Mouse (Mus musculus): Measurements from ENCODE around the gene Evx1. TPM values are rescaled to one million over a fixed set of nuclear protein-coding genes. Genes with fewer than 3 reads are reported as not detected.

The Evx1 gene
- total RNA-seq (2022) = not detected

DNA sequence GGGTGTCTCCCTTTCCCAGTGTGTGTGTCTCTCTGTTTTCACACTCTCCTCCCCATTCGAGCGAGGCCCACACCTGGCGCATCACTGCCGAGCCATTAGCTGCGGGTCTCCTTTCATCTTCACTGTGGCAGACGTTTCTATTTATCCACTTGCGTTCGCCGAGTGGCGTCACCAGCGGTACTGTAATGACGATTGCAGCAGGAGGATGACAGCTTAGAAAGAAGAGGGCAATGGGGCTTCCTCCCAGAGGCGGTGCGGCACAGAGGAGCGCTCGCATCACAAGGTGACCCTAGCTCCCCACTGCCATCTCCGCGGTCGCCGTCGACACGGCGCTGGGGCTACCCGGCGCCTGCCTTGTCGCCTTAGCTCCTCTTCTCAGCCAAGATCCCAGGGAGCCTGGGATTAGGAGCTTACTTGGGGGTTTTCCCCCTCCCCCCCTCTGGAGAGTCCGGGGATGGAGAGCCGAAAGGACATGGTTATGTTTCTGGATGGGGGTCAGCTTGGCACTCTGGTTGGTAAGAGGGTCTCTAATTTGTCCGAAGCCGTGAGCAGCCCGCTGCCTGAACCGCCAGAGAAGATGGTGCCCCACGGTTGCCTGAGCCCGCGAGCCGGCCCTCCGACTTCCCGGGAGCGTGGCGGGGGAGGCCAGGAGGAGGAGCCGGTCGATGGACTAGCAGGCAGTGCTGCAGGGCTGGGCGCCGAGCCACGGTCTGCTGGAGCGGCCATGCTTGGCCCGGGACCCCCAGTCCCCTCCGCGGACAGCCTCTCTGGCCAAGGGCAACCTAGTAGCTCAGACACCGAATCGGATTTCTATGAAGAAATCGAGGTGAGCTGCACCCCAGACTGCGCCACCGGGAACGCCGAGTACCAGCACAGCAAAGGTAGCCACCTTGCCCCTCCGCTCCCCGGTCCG lies at the start of gene Evx1:
Evx1 (plus strand) TSS at position 108 of the 913 bp plus-strand sequence.
- no peak for DNase-seq

DNA sequence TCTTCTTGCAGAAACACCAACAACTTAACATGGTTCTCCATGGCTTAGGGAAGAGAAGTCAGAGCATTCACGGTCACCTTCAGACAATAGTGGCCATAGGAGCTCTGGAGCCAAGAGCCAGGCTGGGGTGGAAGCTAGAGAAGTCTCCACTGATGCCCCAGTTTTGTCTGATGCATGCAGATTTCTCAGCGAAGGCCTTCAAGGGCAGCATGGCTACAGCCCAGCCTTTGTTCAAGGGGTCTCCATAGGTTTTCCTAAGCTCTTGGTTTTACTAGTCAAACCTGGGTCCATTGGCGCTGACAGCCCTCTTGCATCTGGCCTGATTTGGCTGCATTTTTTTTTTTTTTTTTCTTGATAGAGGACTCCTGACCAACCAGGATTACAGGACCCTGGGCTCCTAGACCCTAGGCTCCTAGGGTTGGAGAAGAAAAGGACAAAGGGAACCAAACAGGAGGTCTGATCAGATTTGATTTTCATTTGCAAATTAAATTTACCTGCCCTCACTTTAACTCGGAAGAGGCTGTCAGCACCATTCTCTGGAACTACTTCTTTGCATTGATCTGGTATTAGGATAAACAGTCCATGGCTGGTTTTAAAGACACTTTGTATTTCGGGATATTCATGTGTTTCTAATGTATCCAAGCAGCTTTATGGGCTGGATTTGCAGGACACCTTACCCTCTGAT lies 49.0 kb upstream of the Evx1 start:
- no peak for DNase-seq

DNA sequence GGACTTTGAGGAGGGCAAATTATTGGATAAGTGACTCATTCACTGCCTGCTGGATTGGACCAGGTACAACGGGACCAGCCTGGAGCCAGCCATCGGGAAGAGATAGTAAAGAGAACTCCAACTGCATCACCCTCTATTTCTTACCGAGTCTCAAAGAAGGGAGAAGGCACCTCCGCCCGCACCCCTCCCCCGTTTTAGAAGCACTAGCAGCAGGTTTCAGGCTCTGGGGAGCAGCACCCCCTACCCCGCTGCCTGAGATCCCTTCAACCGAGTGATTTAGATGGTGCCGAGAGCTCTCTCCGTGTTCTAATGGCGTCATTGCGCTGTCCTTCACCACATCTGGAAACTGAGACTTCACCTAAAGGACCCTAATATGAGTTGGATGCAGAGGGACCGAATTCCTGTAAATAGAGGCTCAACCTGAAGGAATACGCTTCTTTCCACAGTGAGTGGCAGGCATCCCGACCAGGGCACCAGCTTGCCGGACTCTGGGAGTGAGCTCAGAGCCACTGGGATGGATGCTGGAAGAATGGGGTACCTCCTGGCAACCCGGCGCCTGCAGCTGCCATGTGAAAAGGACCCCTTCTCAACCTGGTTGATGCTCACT lies 47.9 kb upstream of the Evx1 start:
- no peak for DNase-seq

DNA sequence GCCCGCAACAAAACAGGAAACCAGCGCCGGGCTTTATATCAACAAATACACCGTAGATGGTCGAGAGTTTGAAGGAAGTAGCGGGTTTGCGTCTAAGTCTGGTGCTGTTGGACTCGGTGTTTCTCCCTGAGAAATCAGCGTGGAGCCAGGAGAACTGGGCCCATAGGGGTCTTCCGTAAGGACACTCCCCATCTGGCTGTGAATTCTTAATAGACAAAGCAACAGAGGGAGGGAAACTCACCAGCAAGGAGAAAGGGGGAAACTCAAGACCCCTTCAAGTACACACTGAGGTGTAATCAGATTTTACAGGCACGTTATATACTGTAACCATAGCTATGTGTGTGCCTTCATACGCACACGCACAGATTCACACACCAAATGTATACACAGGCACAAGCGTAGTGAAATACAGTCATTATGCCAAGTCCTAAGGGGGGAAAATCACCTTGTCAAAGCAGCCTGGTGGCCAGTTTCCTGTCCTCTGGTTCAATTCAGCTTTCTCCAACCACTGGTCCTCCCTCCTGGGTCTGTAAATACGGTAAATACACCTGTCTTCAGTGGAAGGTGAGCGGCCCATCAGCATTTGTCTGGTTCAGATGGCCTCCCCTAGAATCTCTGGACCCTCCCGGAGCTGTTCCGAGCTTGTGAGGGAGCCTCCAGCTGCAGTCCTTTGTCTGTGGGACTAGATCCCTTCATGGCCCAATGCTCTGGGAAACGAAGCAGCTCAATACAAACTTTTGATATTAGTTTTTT lies 47.2 kb upstream of the Evx1 start:
- no peak for DNase-seq

DNA sequence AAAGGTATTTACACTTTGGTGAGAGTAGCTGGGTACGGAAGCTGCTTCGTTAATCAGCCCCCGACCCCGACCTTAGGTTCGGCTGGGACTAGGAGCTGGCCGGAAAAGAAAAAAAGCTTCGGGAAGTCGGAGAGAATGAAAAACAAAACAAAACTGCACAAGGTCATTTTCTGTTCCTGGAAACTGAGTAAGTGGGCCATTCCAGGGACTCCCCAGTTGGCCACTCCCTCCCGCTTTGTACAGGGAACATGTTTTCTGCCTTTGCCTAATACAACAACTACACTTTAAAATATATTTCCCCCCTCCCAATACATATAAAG lies 46.7 kb upstream of the Evx1 start:
- DNase-seq = no peak

DNA sequence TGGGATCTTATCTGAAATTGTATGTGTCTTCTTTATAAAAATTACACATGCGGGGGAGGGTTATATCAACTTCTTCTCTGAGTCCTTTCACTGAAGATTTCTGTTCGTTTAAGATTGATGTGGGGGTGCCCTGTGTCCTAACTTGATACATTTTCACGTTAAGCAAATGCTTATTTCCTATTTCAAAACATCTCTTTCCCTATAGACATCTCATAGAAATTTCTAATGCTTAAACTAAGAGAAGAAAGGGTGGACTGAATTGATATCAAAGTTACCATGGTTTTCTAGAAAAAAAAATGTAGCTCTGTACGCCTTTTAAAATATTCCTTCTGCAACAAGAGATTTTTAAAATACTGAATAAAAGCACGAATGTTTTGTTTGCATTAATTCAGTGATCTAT lies 46.1 kb upstream of the Evx1 start:
- DNase-seq = no peak

DNA sequence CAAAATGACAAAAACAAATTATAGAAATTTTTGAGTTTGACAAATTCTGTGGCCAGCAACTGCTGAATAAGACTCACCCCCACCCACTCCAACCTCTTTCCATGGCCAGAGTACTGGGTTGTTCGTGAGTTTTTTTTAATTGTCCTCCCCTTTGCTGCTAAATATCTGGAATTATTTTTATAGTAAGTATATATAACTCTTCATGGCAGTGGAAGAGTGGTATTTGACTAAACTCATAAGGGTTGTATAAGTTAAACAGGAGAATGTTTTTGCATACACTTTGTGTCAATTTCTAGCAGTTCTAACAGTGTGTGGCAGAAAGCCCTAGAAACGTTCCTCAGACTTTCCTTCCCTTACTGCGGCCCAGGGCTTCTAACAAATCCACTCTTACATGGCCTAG lies 45.6 kb upstream of the Evx1 start:
- DNase-seq = no peak

DNA sequence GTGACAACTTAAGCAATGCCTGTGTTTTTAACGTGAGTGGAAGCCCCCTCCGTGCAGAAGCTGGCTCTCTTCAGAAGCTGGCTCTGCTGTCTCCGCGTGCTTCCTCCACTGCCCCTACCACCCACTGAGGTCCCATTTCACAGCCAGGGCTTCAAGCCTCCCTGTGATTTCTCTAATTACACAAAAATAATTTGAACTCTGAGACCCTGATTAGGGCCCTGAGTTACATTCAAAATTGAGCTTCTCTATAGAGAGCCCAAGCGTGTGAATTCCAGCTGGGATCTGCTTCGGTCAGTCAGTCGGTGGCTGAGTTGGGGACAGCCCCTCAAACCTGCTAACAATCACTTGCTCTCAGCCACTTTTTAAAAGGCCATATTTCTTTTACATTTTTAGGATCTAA lies 45.0 kb upstream of the Evx1 start:
- DNase-seq = no peak

DNA sequence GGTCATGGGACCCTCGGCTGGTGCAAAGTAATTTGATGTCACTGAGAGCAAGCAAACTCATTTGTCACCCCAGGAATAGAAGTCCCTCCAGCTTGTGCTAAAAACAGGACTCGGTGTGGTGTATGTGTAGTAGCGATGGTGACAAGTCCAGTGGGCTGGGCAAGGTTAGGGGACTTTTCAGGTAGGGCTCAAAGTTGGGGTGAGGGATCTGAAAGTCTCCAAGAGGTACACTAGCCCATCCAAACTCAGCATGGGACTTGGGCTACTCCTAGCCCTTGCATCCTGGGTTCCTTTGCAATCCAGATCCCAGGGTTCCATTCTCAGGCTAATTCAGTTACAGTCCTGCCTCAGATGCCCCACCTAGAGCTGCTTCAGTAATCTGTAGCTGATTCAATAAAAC lies 44.5 kb upstream of the Evx1 start:
- no peak for DNase-seq

DNA sequence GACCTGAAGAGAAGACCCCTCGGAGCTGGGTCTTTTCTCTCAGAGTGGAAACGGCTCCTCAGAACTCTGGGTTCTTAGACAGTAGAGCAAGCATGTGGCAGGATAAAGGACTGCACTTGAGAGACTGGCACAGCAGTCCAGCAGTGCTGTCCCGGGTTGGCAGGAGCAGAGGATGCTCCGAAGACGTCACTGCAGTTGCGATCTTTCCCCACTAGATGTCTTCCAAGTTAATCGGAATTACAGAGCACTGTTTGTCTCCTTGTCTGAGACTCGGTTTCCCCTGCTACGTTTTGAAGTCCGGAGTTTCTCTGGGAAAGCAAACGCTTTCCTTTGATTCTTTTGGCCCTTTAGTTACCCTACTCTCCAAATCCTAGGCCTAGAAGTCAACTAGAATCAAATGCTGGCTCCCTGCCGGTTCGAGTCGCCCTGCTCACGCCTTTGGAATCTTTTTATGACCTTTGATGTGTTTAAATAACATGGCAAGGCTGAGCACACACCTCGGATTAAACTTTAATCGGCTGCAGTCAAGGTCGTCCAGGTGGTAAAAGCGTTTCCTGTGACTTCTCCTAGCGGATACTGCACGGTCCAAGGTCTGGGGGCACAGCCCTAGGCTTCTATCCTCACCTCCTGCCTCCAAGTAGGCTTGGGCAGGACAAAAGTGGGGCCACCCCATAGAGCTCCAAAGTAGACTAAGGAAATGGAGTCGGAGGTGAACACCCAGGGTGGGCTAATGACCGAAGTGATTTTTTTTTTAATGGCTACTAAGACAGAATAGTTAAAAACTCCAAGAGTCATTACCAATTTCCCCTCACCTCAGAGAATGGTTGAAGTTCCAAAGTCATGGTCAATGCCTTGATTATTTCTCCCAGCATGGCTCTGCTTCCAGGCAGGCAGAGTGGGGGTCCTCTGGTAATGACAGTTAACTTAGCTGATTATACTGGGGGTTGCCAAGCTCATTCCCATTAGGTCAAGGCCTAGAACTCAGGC lies 42.5 kb upstream of the Evx1 start:
- DNase-seq = no peak

DNA sequence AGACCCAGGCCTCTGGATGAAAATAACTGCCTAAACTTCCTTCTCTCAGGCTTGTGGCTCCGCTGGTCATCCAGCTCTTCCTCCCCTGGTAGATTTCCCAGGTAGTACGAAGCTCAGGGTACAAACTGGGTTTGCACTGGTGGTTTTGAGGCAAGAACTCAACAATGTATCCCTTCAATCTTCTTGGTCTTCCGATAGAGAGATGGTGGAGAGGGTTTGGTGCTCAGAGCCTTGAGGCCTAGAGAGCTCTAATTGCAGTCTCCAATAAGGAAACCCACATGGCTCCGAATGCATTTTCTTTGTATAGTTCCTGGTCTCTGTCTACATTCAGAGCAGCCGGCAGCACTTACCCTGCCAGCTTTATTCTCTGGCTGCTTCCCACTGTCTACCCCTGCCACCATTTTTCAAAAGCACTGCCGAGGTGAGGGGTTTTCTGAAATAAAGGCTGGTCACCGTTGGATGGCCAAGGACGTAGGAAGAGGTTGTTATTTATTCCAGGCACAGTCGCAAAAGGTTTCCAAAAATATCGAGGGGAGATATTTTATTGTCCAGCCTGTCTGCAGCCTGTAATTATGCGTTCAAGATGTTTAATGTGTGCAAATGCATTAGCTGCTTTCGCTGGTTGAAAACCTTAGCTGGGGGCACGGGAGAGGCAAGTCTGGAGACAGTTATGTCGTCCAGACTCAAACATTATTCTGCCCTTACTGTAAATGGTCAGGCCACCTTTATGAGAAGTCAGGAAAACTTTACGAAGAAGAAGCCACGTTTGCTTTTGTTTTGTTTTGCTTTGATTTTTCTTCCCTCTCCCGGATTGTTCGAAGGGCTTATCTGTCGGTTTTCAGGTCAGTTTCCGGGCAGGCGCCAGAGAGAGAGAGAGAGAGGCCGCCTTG lies 40.3 kb upstream of the Evx1 start:
- no peak for DNase-seq

DNA sequence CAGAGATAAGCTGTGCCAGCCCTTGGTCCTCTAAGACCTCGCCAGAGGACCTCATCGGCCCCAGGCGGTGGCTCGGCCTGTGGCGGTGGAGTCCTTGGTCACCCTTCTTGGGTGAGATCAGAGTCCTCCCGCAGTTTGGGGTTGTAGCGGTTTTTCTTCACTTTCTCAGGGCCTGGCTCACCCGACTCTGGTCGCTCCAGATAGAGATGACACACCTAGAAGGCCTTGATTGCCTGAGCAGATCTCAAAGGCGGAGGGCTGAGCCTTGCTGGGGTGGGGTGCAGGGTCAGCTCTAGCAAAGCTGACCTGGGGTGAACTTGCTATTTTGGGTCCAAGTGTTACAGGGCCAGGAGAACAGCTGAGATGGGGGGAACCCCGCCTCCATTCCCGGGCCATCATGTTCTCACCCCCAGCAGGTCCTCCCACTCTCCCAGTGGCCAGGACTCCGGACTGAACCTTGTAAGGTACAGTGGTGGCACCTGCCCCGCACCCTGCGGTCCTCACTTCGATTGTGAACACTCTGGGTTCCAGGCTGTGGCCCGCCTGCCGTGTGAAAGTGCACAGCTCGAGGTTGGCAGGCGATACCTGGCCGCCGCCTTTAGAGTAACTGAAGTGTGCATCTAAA lies 39.5 kb upstream of the Evx1 start:
- DNase-seq = no peak

DNA sequence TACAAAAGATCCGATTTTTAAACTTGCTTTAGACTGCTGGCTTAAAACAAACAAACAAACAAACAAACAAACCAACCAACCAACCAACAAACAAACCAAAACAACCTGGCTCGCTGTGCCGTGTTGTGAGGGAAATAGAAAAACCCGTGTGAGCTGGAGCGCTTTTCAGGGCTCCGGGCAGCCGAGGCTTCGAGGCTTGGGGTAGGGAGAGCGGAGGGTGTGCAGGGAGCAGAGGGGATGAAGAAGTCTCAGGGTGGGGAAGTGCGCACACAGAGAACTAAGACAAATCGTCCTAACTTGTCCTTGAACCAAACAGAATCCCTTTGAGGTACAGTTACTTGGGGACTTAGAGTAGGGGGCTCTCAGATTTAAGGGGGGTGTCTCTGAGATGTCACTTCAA lies 38.7 kb upstream of the Evx1 start:
- DNase-seq = no peak

DNA sequence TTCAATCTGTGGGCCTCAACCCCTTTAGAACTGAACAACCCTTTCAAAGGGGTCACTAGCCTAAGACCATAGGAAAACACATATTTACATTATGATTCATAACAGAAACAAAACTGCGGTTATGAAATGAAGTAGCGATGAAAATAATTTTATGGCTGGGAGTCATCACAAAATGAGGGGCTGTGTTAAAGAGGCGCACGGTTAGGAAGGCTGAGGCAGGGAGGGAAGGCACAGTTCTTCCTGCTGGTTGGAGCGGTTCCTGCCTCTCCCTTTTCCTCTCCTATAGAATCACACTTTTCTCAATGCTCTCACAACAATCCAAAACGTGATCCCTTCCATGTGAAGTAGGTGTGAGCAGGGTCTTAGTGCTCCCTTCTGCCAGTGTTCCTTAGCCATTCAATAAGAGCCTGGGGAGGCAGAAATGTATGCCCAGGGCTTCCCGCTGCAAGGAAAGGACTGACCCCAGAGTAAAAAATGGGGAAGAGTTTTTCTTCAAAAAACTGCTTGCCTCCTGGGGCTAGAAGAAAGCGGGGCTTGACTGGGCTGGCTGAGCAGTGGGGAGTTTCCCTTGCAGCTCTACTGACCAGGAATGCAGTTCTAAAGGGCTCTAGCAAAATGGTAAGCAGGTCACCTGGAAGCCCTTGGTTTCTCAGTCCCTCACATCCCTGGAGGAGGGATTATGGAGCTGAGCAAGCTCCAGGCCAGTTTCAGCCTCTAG lies 37.6 kb upstream of the Evx1 start:
- DNase-seq = no peak

DNA sequence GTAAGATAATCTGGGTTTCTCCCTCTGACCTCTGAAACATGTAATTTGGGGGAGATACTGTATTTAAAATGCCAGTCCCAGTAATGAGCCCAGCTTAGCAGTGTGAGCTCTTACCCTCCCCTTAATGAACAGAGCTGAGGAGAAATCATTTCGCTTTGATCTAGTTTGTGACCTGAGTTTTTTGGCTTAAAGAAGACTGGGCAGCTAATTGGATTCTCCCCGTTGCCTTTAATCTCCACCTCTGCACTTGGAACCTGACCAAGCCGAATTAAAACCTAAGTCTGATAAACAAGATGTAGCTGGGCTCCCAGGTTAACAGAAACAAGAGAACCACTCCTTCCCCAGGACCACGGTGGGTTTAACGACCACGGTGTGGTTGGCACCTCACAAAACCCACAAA lies 36.9 kb upstream of the Evx1 start:
- no peak for DNase-seq

DNA sequence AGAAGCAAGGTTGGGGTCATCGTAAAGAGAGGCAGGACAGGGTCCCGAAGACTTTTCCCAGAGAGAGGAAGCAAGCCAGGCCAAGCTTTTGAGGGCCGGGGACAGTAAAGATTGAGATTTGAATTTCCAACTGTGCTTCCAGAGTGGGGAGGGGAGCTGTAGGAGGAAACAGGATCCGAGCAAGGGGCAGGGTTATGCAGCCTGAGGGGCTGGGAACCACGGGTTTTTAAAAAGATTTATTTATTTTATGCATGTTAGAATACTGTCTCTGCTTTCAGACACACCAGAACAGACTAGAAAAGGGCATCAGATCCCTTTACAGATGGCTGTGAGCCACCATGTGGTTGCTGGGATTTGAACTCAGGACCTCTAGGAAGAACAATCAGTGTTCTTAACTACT lies 36.4 kb upstream of the Evx1 start:
- DNase-seq = no peak

DNA sequence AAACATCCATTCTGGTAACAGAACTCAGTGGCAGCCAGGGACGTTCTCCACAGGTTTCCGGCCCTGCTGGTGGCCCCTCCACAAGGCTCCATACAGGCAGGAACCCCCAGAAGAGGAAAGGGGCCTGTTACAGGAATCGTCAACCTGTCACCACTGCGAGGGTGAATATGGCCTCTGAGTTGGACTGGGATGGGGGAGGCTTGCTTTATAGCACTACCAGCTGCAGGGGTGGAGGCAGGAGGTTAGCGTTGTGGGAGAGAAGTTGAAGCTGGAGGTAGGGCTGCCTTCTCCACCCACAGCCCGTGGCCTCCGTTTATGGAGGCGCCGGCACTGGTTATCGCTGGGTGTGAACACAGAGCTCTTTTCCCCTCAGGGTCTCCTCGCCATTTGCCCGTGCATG lies 32.2 kb upstream of the Evx1 start:
- DNase-seq = no peak

DNA sequence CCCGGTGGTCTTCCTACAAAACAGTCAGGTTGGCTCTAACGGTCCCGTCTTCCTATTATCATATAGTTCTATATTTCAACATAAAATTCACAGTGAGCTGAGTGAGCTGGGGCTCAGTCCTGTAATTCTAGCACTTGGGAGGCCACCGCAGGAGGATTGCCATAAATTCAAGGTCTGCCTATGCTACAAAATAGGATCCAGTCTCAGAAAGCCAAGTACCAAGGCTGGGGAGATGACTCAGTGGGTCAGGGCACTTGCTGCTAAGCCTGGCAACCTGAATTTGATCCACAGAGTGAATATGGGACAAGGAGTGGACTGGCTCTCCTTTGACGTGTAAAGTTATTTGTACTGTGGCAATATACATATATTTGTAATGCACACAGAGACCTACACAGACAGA lies 29.4 kb upstream of the Evx1 start:
- peak; percentile 56 for DNase-seq

DNA sequence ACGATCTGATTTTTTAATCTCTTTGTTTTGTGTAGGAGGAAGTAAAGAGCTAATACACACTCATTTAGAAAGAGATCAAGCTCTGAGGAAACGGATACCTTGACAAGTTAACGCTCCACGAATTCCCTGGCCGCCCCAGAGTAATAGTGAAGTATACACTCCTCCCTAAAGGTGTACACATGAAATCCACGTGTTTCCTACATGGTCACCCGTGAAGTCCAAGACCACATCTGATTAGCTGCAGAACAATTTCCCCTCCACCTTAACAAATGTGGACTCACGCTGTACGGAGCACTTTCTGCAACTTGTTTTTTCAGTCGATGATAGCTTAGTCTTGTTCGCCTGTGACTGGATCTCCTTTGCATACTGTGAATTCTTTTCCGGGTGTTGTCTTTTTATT lies 23.1 kb upstream of the Evx1 start:
- DNase-seq = no peak
